Mouse (Mus musculus): ENCODE measurements around the gene 2310009B15Rik.

2310009B15Rik gene

DNA sequence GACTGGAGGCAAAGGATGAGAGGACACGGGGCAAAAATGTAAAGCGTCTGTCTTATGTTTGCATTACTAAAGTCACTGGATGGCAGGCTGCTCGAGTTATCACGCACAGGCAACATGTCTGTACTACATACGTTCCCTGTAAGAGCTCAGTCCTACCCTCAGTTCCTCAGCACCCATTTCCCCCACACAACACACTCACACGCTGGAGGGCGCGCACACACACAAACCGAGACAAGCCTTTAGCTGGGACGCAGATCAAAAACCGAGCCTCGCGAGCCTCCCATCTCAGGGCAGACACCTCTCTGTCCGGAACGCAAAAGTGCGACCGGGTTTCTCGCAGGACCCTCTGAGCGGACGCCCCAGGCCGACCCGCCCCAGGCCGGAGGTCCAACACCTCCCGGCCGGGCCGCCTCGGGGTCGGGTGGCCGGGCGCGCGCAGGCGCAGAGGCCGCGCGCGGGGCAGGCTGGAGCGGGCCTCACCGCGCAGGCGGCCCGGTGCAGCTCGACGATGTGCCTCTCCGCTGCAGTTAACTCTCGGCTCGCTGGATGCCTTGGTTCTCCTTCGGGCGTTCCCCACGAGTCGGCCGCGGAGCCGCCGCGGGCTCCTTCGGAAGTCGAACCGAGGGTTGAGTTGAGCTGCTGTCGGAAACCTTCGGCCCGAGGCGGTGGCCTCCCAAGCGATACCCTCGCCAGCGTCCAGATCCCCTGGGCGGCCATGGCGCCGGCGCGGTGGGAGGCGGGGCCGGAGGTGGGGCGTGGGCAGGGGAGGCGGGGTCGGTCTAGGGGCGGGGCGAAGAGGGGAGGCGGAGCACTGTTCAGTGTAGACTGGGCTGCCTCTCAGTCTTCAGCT lies at the start of gene 2310009B15Rik:
TSS of gene 2310009B15Rik (minus strand) at position 752 of the 850 bp plus-strand sequence.
- peak; percentile 89 for DNase-seq (ENCODE audit: low read depth, low spot score)

- no peak for DNase-seq (ENCODE audit: low read depth, low spot score)
These were observed 49.6 kb upstream of the 2310009B15Rik start for GRCm38 (mm10) chr1:138906256-138906655.

- DNase-seq (ENCODE audit: low read depth, low spot score) = no peak
These were observed 48.6 kb upstream of the 2310009B15Rik start for GRCm38 (mm10) chr1:138905092-138905765.

GRCm38 (mm10) chr1:138903894-138904293 lies 47.2 kb upstream of the 2310009B15Rik start:
- no peak for DNase-seq (ENCODE audit: low read depth, low spot score)

GRCm38 (mm10) chr1:138901431-138902117 lies 44.9 kb upstream of the 2310009B15Rik start:
- DNase-seq (ENCODE audit: low read depth, low spot score) = no peak

- peak; percentile 1 for DNase-seq (ENCODE audit: low read depth, low spot score)
These were observed 39.4 kb upstream of the 2310009B15Rik start for GRCm38 (mm10) chr1:138896088-138896487.

DNA sequence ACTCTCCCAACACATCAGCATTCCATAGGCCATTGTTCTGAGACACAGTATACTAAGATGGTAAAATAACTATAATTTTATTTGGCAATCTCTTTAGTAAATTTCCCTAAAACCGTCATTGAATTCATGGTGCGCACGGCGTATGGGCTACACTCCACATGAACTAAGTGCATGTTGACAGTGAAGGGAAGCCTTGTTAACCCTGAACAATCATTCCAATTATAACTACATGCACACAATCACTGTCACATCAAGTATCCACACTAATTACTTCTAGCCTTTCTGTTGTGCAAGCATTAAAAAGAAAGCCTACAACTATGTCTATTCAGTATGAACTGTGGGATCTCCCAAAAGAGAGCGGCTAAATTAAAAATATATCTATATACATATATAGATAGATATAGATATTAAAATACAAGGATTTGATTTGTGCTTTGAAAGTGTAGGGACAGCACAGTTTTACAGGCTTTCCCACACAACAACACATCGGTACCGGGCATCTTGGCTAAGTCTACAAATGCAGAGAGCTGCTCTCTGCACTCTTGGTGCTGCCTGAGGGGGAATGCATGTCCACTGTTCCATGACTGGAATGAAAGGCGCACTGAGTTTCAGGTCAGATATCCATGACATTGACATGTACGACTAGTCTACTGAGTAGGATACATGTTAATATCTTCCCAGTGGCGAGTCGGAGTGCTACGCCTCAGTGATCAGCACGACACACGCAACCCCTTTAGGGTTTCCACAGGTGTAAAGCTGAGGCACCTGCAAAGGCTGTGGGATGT lies 21.0 kb upstream of the 2310009B15Rik start:
- no peak for DNase-seq (ENCODE audit: low read depth, low spot score)

DNA sequence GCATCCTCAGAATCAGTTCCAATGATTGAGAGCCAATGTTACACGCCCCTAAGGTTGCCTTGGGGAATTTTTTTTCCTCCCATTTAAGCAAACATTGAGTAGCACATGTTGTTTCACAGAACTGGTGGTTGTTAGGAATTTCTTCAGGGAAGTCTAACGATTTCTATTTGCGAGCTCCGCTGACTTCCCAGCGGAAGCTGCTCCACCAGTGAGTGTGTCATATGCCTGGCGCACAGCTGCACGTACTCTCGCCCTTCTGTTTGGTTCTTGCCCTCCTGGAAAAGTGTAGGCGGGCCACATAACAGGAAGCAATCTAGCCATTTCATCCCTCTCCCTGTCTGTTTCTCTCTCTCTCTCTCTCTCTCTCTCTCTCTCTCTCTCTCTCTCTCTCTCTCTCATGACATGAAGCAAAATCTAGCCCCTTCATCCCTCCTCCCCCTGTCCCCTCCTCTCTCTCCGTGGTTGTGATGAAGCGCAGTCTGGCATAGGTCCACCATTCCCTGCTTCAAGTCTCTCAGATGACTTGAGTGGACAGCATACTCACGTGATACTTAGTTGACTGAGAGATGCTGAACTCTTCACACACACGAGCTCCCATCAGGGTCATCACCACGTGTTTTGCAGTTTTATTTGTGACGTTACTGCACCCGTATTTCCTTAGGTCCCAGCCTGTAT lies 19.9 kb upstream of the 2310009B15Rik start:
- DNase-seq (ENCODE audit: low read depth, low spot score) = no peak

GRCm38 (mm10) chr1:138850823-138851222 lies 5.8 kb downstream of the 2310009B15Rik start:
- DNase-seq (ENCODE audit: low read depth, low spot score) = no peak

GRCm38 (mm10) chr1:138850161-138850539 lies 6.5 kb downstream of the 2310009B15Rik start:
- no peak for DNase-seq (ENCODE audit: low read depth, low spot score)

DNA sequence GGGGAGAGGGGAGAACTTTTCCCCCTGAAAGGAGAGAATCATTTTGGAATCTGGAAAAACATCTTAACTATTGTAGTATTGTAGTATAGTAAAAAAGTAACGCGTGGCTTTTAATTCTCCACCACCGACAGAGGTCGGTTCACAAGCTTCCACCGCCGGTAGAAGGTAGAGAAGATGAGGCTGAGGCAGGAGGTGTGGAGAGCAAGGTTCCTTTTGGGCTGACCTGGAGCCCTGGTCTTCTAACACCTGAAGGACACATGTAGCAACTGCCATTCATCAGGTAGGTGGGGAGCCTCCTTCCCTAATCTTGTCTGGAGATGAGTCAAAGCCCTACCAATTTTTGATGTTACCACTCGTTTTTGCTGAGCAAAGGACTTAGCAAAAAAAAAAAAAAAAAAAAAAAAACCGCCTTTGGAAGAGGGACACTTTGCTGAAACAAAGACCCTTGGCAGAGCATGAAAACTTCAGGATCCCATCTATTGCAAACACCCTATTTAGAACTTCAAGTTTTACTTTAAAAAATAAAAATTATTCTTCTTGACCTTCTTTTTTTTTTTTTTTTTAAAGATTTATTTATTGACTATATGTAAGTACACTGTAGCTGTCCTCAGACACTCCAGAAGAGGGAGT lies 7.0 kb downstream of the 2310009B15Rik start:
- no peak for DNase-seq (ENCODE audit: low read depth, low spot score)

GRCm38 (mm10) chr1:138848511-138849109 lies 8.0 kb downstream of the 2310009B15Rik start, which contains the start of gene Lhx9:
Lhx9 (minus strand) TSS chr1:138848577.
- no peak for DNase-seq (ENCODE audit: low read depth, low spot score)

DNA sequence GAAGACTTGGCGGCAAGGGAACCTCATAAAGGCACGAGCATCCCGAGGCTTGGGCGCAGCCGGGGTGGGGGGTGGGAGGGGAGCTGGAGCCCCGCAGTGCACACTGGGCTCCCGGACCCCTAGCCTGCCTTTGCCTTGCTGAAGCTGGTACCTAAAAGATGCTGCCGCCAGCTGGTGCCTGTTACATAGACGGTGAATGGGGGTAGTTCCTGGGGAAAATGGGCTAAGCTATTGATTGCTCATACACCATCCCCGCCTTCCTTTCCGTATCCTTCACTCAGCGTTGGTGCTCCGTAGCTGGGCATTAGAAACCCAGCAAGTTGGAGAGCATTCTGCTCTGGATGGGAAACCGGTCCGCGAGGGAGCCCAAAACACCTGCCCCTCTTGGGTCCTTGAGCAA lies 8.6 kb downstream of the 2310009B15Rik start:
- no peak for DNase-seq (ENCODE audit: low read depth, low spot score)

DNA sequence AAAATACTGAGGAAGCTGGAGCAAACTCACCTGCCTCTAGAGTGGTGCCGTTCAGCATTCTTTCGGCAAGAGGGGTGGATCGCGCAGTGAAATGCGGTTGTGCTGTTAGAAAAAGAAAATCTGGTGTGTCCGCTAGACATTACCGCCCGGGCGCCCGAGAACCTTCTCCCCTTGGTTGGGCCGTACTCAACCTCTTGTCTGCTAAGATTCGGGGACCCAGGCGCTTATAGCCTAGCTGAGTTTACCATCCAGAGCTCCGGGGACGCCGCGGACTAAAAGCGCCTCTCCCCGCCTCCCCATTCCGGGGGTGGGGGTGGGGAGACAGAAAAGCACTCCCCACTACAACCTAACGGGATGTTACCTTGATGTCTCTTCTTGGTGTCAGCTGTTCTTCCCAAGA lies 9.5 kb downstream of the 2310009B15Rik start:
- DNase-seq (ENCODE audit: low read depth, low spot score) = no peak

GRCm38 (mm10) chr1:138846581-138846980 lies 10.1 kb downstream of the 2310009B15Rik start:
- DNase-seq (ENCODE audit: low read depth, low spot score) = no peak

DNA sequence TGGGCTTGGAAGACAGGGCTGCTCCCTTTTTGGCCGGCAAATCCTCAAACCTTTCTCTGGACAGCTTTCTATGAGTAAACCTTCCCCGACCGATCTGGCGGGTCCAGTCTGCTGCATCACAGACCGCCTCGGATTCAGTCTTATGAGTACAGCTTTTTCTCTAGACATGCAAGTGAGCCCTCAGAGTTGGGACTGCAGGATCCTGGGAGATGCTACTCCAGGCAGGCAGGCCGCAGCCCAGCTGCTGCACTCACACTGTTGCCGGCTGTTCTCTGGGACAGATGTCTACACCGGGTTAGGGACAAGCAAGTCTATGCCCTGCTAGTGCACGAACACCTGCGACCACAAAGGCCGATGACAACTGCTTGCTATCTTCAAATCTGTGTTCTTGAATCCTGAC lies 10.5 kb downstream of the 2310009B15Rik start:
- DNase-seq (ENCODE audit: low read depth, low spot score) = no peak

GRCm38 (mm10) chr1:138845481-138845880 lies 11.2 kb downstream of the 2310009B15Rik start:
- DNase-seq (ENCODE audit: low read depth, low spot score) = no peak

DNA sequence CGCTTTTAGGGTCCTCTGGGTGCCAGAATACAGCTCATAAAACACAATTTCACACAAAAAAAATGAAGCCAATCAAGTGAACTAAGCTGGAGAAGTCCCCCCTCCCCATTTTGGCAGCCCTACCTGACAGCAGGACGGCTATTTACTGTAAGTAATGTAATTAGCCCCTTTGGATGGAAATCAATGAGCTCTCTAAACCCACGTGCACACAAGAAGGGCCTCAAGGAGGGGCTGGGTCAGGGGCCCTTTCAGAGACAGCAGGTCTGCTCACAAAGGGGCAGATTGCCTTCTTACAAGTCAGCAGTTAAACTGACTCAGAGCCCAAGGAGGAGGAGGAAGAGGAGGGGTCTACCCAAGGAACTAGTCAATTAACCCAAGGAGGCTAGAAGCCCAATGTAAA lies 12.5 kb downstream of the 2310009B15Rik start:
- DNase-seq (ENCODE audit: low read depth, low spot score) = no peak

DNA sequence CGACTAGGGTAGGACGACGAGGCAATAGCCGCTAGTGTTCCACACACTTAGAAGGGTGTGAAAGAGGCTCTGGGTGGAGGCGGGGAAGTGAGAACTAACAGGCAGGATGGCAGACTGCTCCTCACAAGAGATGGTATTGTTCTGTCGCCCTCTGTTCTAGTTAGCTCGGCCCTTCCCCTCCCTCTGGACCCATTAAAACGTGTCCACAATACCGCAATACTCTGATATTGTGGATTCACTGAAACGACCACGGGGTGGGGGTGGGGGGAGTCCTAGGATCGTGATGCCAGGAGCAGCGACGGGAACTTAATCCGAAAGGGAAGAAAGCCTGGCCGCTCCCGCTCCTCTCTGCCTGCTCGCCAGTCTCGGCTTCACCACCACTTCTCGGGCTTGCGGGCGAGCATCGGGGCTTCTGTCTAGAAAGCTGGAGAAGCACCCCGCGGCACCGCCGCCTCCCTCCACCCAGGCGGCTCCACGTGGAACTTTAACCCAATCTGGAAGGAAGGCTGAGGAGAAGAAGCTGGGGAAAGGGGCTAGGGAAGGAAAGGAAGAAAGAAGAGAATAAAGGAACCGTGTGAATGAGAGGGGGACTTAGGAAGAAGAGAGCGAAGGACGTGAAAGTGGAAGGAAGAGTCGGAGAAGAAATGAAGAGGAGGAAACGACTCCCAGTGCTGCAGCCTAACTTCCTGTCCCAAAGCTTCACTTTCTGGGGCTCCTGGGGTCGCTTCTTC lies 13.1 kb downstream of the 2310009B15Rik start:
- peak; percentile 50 for DNase-seq (ENCODE audit: low read depth, low spot score)
